Mouse (Mus musculus) T-cell, adult 2 months (primary cell): ENCODE measurements around the gene Nrip1.

Experiments
- DNase-seq: peaks from one replicate; pipeline ENCODE4 v3.0.0; 2022; ENCODE audit warnings: low spot score

The Nrip1 gene

GRCm38 (mm10) chr16:76347719-76348421 is 25.8 kb downstream of the Nrip1 start:
- no peak for DNase-seq

DNA sequence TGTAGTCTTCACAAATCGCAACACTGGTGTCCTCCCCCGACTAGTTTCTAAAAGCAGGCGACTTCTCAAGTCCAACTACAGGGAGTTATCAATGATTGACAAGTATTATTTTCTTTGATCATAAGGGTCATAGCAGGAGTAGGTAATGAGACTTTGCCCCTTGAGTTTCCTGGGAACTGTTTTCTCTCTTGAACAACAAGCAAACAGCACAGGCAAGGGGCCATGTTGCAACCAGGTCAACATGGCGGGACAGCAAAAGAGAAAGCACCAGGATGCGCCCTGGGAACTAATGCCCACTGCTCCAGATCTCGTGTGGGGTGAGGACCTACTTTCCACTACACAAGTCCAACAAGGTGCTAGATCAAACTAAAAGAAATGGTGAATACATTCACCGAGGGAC is 27.3 kb downstream of the Nrip1 start:
- DNase-seq: no peak

GRCm38 (mm10) chr16:76344761-76345368 is 28.8 kb downstream of the Nrip1 start:
- no peak for DNase-seq

DNA sequence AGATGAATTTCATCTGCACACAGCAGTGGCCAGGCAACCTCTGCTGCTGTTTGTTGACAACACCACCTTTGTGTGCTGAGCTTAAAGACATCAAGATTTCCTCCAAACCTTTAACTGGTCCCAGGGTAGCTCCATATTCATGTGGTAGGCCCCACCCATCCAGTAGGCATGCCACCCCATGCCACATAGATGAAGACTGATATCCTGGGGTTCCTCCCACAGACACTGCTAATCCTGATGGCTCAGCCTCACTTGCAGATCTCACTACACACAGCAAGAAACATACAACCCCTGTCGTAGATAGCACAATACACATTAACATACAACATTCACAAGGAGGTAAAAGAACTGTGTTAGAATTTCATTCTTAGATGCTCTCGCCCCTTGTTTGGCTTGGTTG is 29.6 kb downstream of the Nrip1 start:
- DNase-seq: no peak

- peak; percentile 34 for DNase-seq
Observed at GRCm38 (mm10) chr16:76341636-76342035, 32.0 kb downstream of the Nrip1 start.

- DNase-seq: no peak
Observed at GRCm38 (mm10) chr16:76339256-76339655, 34.4 kb downstream of the Nrip1 start.

DNA sequence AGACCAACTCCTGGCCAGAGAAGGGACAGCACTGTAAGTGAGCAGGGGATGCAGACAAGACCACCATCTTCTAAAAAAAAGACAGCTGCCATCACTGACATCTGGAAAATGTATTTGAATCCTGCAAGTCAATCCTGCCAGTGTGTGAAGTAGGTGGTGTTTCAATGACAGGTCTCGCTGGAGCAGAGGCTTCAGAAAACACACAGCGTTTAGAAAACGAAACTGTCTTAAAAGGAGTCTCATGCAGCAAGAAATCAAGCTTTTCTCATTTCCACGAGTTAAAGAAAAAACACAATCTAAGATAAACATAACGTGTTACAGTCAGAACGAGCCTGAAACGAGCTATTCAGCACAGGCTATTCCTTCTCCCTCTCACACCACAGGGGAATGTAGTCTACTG is 36.3 kb downstream of the Nrip1 start:
- DNase-seq: no peak

- peak; percentile 34 for DNase-seq
Observed at GRCm38 (mm10) chr16:76336932-76337331, 36.7 kb downstream of the Nrip1 start.

DNA sequence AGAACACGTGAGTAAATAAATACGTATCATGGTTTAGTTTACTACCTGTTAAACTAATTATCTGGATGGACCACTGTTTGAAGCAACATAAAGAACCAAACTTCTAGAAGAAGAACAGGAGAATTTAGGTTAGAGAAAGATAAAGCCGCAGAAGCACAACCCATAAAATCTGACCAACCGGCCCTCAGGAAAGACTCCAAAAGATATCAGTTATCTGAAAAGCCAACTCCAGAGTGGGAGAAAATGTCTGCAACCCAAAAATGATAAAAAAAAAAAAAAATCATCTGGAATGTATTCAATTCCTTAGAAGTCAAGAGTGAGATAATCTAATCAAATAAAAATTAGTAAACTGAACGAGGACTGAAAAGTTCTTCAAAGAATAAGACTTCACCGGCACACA is 37.7 kb downstream of the Nrip1 start:
- DNase-seq: no peak

DNA sequence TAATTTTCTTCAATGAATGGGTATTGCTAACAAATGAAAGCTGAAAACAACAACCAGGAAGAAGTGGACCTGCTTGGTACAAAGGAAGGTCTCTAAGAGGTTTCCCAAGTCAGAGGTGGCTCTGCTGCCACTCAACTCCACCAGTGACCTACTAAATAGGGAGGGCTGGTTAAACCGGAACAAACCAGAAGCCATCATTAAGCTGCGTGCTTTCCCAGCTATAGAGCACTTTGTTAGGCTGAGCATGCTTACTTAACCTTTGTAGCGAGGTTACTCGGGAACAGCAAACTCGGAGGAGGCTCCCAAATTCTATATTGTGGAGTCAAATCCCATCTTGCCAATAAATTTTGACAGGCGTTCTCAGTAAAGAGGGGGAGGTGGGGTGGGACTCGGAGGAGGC is 41.5 kb downstream of the Nrip1 start:
- DNase-seq: no peak

DNA sequence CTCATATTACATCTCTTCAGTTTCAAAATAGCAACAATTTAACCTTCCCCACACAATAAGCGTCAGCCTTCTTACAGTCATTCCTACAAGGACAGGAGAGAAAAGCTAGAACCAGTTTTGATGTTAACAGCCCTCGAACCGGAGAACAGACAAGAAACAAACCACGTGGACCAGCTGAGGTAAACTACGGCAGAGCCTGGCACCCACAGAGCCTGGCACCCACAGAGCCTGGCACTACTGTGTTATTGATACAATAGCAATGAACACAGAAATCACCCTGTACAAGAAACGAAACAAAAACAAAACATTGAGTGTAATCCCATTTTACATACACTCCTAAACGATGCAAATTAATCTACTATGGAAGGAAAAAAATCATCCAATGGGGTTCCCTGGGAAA is 42.4 kb downstream of the Nrip1 start:
- DNase-seq: no peak

DNA sequence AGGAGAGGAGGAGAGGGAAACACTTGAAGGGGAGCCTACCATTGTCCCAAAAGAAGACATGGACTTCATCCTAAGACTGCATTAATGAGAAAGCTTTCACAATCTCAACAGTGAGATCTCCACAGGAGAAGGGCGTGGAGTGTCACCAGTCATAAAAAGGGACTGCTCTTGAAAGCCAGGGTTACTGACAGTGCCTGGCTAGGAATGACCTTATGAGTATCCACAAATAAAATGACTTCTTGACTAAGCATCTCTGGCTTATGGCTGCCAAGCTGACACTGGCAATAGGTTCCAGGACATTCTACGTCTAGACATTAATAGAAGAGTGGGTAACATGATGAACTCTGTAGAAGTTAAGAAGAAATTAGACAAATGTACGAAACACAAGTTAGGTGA is 48.3 kb downstream of the Nrip1 start:
- DNase-seq: no peak

DNA sequence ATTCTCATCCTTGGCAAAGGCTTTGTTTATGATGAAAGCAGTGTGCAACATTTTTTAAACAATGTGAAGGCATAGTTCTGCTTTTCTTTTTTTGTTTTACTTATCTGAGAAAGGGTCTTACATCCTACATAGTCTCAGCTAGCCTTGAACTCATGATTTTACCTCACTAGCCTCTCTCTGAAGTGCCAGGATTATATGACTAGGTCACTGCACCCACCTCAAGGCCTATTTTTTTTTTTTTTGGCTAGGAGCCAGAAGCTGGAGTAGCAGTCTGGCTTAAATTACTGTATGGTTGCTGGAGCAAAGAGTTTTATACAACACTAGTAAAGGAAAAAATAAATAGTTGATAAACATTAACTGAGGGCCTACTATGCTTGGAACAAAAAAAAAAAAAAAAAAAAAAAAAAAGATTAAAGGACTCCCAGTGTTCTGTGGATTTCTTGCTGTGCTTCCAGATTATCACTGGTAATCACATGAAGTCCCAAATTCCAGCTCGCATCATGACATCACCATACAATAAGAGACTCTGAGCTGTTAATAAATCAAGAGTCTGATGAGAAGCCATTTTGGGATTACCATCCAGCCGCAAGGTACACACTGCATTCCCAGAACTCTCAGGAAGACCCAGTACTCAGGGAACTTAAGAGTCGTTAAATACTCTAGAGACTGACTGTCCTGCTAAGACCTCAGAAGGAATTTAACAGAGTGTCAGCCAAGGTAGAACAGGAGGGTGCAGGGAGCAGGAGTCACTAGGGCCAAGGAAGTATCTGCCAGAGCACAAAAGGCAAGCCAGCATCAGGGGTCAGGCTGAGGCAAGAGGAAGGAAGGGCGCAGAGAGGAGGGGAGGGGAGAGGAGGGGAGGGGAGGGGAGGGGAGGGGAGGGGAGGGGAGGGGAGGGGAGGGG is 49.0 kb downstream of the Nrip1 start:
- no peak for DNase-seq

DNA sequence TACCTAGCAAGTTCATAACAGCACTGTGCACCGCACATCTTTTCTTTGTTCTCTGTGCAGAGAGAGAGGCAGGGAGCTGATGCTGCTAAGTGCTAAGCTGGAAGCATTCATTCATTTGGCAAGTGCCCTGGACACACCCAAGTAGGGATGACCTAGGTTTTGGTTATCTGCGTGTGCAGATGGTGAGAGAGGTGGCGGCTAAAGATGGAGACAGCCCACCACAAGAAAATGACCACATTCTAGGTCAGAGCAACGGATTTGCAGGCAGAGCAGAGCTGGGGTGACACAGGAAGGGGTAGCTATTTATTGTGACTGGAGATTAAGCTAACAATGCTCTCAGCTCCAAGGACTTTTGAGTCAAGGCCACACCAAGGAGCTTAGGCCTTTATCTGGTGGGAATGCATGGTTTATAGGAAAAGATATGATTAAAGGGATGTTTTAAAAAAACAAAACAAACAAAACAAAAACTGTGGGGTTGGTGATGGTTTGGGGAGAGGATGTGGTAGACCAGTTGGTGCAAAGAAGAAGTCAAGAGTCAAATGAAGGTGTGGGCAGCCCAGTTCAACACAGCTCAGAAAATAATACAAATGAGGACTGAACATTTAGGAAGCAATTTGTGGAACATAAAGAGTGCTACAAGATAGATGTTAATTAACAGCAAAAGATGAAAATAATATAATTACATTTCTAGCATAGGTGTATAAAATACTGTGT is 49.9 kb downstream of the Nrip1 start:
- DNase-seq: peak; percentile 38

DNA sequence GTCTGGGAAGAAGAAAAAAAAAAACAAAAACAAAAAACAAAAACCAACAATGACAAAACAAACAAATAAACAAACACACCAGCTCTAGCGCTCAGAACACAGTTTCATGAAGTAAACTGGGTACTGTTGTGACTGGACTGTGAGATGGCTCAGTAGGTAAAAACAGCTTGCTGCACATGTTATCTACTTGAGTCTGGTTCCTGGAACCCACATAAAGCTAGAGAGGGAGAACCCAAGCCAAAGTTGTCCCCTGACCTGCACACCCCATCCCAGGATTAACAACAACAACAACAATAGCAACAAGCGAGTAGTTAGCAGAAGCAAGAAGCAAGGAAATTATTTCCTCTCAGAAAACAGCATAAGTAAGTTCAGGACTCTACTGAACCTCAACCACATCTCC is 50.5 kb downstream of the Nrip1 start:
- DNase-seq: no peak

GRCm38 (mm10) chr16:76321527-76322165 is 52.0 kb downstream of the Nrip1 start:
- peak; percentile 39 for DNase-seq

DNA sequence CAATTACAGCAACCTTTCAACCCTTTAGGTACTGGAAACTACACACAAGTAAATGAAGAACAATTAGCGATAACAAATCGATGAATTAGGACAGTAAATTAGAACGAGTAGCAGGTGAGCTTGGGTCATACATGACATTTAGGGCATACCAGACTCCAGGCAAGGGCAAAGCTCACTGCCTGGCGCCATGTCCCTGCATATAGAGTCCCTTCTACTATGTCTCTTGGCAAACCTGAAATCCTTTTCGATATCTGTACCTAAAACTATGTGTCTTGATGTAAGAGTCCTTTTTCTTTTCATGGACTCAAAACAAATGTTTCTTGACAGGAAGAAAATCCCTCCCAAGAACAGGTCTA is 53.5 kb downstream of the Nrip1 start:
- no peak for DNase-seq

GRCm38 (mm10) chr16:76319364-76320117 is 54.1 kb downstream of the Nrip1 start:
- no peak for DNase-seq

DNA sequence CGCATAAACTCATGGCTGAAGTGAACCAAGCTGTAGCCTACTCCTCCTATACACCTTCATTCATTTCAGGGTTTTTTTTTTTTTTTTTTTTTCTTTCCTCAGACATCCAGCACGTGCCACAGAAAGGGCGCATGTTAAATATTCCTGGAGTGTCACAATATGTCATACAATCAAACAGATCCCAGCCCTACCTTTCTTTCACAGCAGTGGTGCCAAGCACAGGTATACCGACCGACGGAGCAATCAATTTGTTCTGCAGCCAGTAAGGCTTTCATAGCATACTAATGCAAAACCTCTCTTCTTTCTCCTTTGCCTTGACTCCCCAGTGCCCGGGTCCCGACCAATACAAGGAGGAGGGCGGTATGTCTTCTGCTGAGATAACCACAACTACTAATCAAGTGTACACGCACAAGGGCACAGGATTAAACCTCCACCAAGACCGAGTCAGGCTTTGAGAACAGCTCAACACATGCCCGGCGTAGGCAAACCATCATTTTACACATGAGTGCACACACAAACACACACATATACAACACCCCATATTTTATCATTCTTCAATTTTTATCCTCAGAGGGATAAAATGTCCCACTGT is 55.2 kb downstream of the Nrip1 start:
- DNase-seq: no peak

- DNase-seq: no peak
Observed at GRCm38 (mm10) chr16:76316940-76317822, 56.4 kb downstream of the Nrip1 start.
